In genomic region chr10:60686641-60686975, GRCm38 (mm10) we compare ENCODE assay signal across 8 mouse cellular contexts. TPM values are rescaled to one million over a fixed set of nuclear protein-coding genes. Genes with fewer than 3 reads are reported as not detected.
DNase-seq lines count a peak whose midpoint lies in the region; ATAC-seq and TF ChIP-seq lines count a peak whose summit lies in the region.

No protein-coding gene starts in this region.

- peak overlapping the region; percentile 76 for H3K4me3 ChIP-seq in heart, embryonic 10.5 days
- peak overlapping the region; percentile 64 for H3K4me3 ChIP-seq in brown adipose tissue, adult 24 weeks (ENCODE audit: insufficient read depth, low read depth, low read length)
- H3K4me3 ChIP-seq in heart, postnatal 0 days (ENCODE audit: low read depth, low read length), result peak overlapping the region; percentile 57
- peak overlapping the region; percentile 47 for H3K4me3 ChIP-seq in liver, postnatal 0 days (ENCODE audit: low read depth, low read length)

- no peaks in the 10 kb centered on the region for H3K36me3 ChIP-seq in heart, embryonic 10.5 days
- no peaks in the 10 kb centered on the region for H3K36me3 ChIP-seq in heart, postnatal 0 days (replicated peaks; ENCODE audit: control insufficient read depth, insufficient read depth, low read length)
- no peaks in the 10 kb centered on the region for H3K36me3 ChIP-seq in liver, postnatal 0 days (replicated peaks; ENCODE audit: insufficient read depth, low read length)

- H3K27ac ChIP-seq in heart, embryonic 10.5 days, result no peak overlapping the region
- no peak overlapping the region for H3K27ac ChIP-seq in brown adipose tissue, adult 24 weeks (replicated peaks; ENCODE audit: low read depth, low read length)
- no peak overlapping the region for H3K27ac ChIP-seq in heart, postnatal 0 days (ENCODE audit: low read depth)
- no peak overlapping the region for H3K27ac ChIP-seq in liver, postnatal 0 days (ENCODE audit: low read depth)

- no peak for DNase-seq in heart, embryonic 10.5 days (ENCODE audit: low spot score)
- DNase-seq in heart, adult 9 months (ENCODE audit: low spot score in 2 of 2), result no peak
- DNase-seq in heart, postnatal 0 days (ENCODE audit: low spot score), result no peak
- DNase-seq in liver, postnatal 0 days, result no peak
- no peak for DNase-seq in urinary bladder, postnatal 36 days (ENCODE audit: low spot score in 2 of 2)
- DNase-seq in left cerebral cortex, postnatal 14 days (ENCODE audit: low spot score in 2 of 2), result no peak
- DNase-seq in left cerebral cortex, adult 9 months (ENCODE audit: low spot score in 2 of 2), result no peak

- no peak for TF ChIP-seq CTCF in heart, postnatal 0 days (IDR thresholded peaks at IDR 0.05; ENCODE audit: low read depth)
- no peak for TF ChIP-seq CTCF in liver, postnatal 0 days (IDR thresholded peaks at IDR 0.05; ENCODE audit: low read depth)

- no peak for ATAC-seq in heart, postnatal 0 days (ENCODE audit: insufficient read depth, low read depth)
- ATAC-seq in liver, postnatal 0 days, result no peak

- peaks cover 88% of the 10 kb centered on the region for H3K27me3 ChIP-seq in heart, embryonic 10.5 days (ENCODE audit: insufficient read depth, poor library complexity, severe bottlenecking)
- peaks cover 63% of the 10 kb centered on the region for H3K27me3 ChIP-seq in heart, postnatal 0 days (ENCODE audit: control insufficient read depth, insufficient read depth, low read length)
- H3K27me3 ChIP-seq in liver, postnatal 0 days (ENCODE audit: insufficient read depth, low read length), result peaks cover 47% of the 10 kb centered on the region

- peaks cover 15% of the 10 kb centered on the region for H3K4me1 ChIP-seq in heart, embryonic 10.5 days
- no peaks in the 10 kb centered on the region for H3K4me1 ChIP-seq in brown adipose tissue, adult 24 weeks (ENCODE audit: control insufficient read depth, insufficient read depth, insufficient read length, low read length)
- peaks cover 8% of the 10 kb centered on the region; the same call in 1 of the 2 replicates for H3K4me1 ChIP-seq in heart, postnatal 0 days (ENCODE audit: control insufficient read depth, insufficient read depth)
- H3K4me1 ChIP-seq in liver, postnatal 0 days (ENCODE audit: insufficient read depth), result peaks cover 9% of the 10 kb centered on the region; the same call in 1 of the 2 replicates

- WGBS in heart, embryonic 10.5 days, result 2% methylated on average over 37 of the region's 37 CpGs
- WGBS in heart, postnatal 0 days, result 1% methylated on average over 36 of the region's 37 CpGs
- WGBS in liver, postnatal 0 days (ENCODE audit: insufficient replicate concordance), result 0% methylated on average over 37 of the region's 37 CpGs

- H3K9ac ChIP-seq in heart, postnatal 0 days (replicated peaks; ENCODE audit: low read depth, low read length), result no peak overlapping the region
- H3K9ac ChIP-seq in liver, postnatal 0 days (replicated peaks), result no peak overlapping the region

- TF ChIP-seq EP300 in heart, postnatal 0 days (IDR thresholded peaks at IDR 0.05; ENCODE audit: low read depth), result no peak
- no peak for TF ChIP-seq EP300 in liver, postnatal 0 days (IDR thresholded peaks at IDR 0.05; ENCODE audit: low read depth)

- intact Hi-C loops in left cerebral cortex, postnatal 14 days (cut with DNase I), result loop anchor here (2.0 kb wide), 1 partner anchor 156 kb away; no protein-coding TSS in a partner anchor

- no peaks in the 10 kb centered on the region for H3K9me3 ChIP-seq in heart, embryonic 10.5 days
- H3K9me3 ChIP-seq in heart, postnatal 0 days (replicated peaks; ENCODE audit: control insufficient read depth, low read length), result no peaks in the 10 kb centered on the region
- no peaks in the 10 kb centered on the region for H3K9me3 ChIP-seq in liver, postnatal 0 days (ENCODE audit: low read length)

- peak overlapping the region; percentile 92 for H3K4me2 ChIP-seq in heart, postnatal 0 days (ENCODE audit: low read depth, low read length)
- H3K4me2 ChIP-seq in liver, postnatal 0 days (ENCODE audit: low read depth, low read length), result peak overlapping the region; percentile 77

RNA-seq across cellular contexts. Expression of gene Cdh23, which starts 9.7 kb away (rescaled TPM):
- 0.11 and 0.53 TPM in 2 replicates for polyA plus RNA-seq in heart, embryonic 10.5 days (2016; fragmentation: Nextera tagmentation; extraction: Ambion mirVana)
- polyA plus RNA-seq in brown adipose tissue, adult 24 weeks (2012; ENCODE audit: insufficient read depth, insufficient read length, missing spikeins), result 2.1 and 2.4 TPM in 2 replicates
- 0.15 and 0.23 TPM in 2 replicates for total RNA-seq in heart, postnatal 0 days (2014; rRNA removed; ENCODE audit: low replicate concordance)
- polyA plus RNA-seq in heart, postnatal 0 days (2015; fragmentation: Nextera tagmentation; extraction: Ambion mirVana), result 0.16 and 0.23 TPM in 2 replicates
- 0.28 and 0.40 TPM in 2 replicates for polyA plus RNA-seq in liver, postnatal 0 days (2015; fragmentation: Nextera tagmentation; extraction: Ambion mirVana)
- 1 to 10 TPM; 1.5 to 2.0 TPM for total RNA-seq in left cerebral cortex, postnatal 14 days (2021)
